Mouse (Mus musculus) kidney, postnatal 10 days (tissue): ENCODE measurements around the gene Ext2.

Experiments
- DNase-seq: peaks from one replicate; pipeline ENCODE4 v3.0.0; 2021; ENCODE audit warnings: mixed read lengths

Gene Ext2

GRCm38 (mm10) chr2:93723138-93723744 is 99.1 kb downstream of the Ext2 start:
- DNase-seq: no peak

- no peak for DNase-seq
Observed at GRCm38 (mm10) chr2:93720956-93721355, 101.4 kb downstream of the Ext2 start.

GRCm38 (mm10) chr2:93719792-93720675 is 102.3 kb downstream of the Ext2 start:
- no peak for DNase-seq

- no peak for DNase-seq
Observed at GRCm38 (mm10) chr2:93713267-93713666, 109.1 kb downstream of the Ext2 start.

- DNase-seq: no peak
Observed at GRCm38 (mm10) chr2:93711460-93711859, 110.9 kb downstream of the Ext2 start.

- DNase-seq: no peak
Observed at GRCm38 (mm10) chr2:93709696-93710095, 112.7 kb downstream of the Ext2 start.

- DNase-seq: no peak
Observed at GRCm38 (mm10) chr2:93709241-93709640, 113.1 kb downstream of the Ext2 start.

GRCm38 (mm10) chr2:93706825-93707224 is 115.5 kb downstream of the Ext2 start:
- no peak for DNase-seq

GRCm38 (mm10) chr2:93706407-93706806 is 116.0 kb downstream of the Ext2 start:
- no peak for DNase-seq

GRCm38 (mm10) chr2:93704195-93704594 is 118.2 kb downstream of the Ext2 start:
- no peak for DNase-seq

- peak; percentile 57 for DNase-seq
Observed at GRCm38 (mm10) chr2:93702936-93703926, 119.1 kb downstream of the Ext2 start.

GRCm38 (mm10) chr2:93699346-93699745 is 123.0 kb downstream of the Ext2 start:
- DNase-seq: no peak

GRCm38 (mm10) chr2:93696181-93696641 is 126.2 kb downstream of the Ext2 start:
- DNase-seq: peak; percentile 22

GRCm38 (mm10) chr2:93693101-93693500 is 129.3 kb downstream of the Ext2 start:
- no peak for DNase-seq

- no peak for DNase-seq
Observed at GRCm38 (mm10) chr2:93690064-93690930, 132.1 kb downstream of the Ext2 start.

- DNase-seq: no peak
Observed at GRCm38 (mm10) chr2:93683674-93684073, 138.7 kb downstream of the Ext2 start.

GRCm38 (mm10) chr2:93682601-93683202 is 139.7 kb downstream of the Ext2 start:
- DNase-seq: no peak

GRCm38 (mm10) chr2:93681321-93681720 is 141.0 kb downstream of the Ext2 start:
- DNase-seq: no peak

GRCm38 (mm10) chr2:93677231-93677630 is 145.1 kb downstream of the Ext2 start:
- no peak for DNase-seq

GRCm38 (mm10) chr2:93671573-93672184 is 150.7 kb downstream of the Ext2 start:
- DNase-seq: no peak
